Mouse (Mus musculus) induced T-regulatory cell, adult 2 months (primary cell): ENCODE data around the gene Prss12.
A peak's percentile ranks its signal among the peaks of the same experiment; 100 is the strongest.

ENCODE experiments used
- DNase-seq: peaks from one replicate; pipeline ENCODE4 v3.0.0-alpha.2; 2012; ENCODE audit warnings: low read depth

Gene Prss12

GRCm38 (mm10) chr3:123446708-123447537, at the start of gene Prss12:
Gene Prss12 (plus strand): TSS chr3:123446913.
- DNase-seq: peak; percentile 39

GRCm38 (mm10) chr3:123397562-123398481, 48.9 kb upstream of the Prss12 start:
- DNase-seq: no peak

GRCm38 (mm10) chr3:123404945-123405344, 41.8 kb upstream of the Prss12 start:
- no peak for DNase-seq

GRCm38 (mm10) chr3:123411821-123412578, 34.7 kb upstream of the Prss12 start:
- no peak for DNase-seq

- no peak for DNase-seq
These were observed 33.5 kb upstream of the Prss12 start for GRCm38 (mm10) chr3:123413173-123413572.

- no peak for DNase-seq
These were observed 21.1 kb upstream of the Prss12 start for GRCm38 (mm10) chr3:123425647-123426046.

GRCm38 (mm10) chr3:123428005-123428404, 18.7 kb upstream of the Prss12 start:
- no peak for DNase-seq

- DNase-seq: no peak
These were observed 16.9 kb upstream of the Prss12 start for GRCm38 (mm10) chr3:123429597-123430458.

- DNase-seq: no peak
These were observed 14.6 kb upstream of the Prss12 start for GRCm38 (mm10) chr3:123431951-123432674.

- DNase-seq: no peak
These were observed 13.4 kb upstream of the Prss12 start for GRCm38 (mm10) chr3:123433362-123433761.

GRCm38 (mm10) chr3:123437608-123438007, 9.1 kb upstream of the Prss12 start:
- no peak for DNase-seq

- DNase-seq: no peak
These were observed 6.2 kb upstream of the Prss12 start for GRCm38 (mm10) chr3:123440490-123440889.

- peak; percentile 71 for DNase-seq
These were observed 2.2 kb upstream of the Prss12 start for GRCm38 (mm10) chr3:123444466-123444865.

GRCm38 (mm10) chr3:123447538-123448059, 886 bp downstream of the Prss12 start:
- DNase-seq: no peak

GRCm38 (mm10) chr3:123448096-123448495, 1.4 kb downstream of the Prss12 start:
- peak; percentile 39 for DNase-seq

GRCm38 (mm10) chr3:123450107-123450506, 3.4 kb downstream of the Prss12 start:
- no peak for DNase-seq

- DNase-seq: no peak
These were observed 6.2 kb downstream of the Prss12 start for GRCm38 (mm10) chr3:123452904-123453303.

GRCm38 (mm10) chr3:123459492-123459891, 12.8 kb downstream of the Prss12 start:
- DNase-seq: peak; percentile 30

GRCm38 (mm10) chr3:123460436-123460835, 13.7 kb downstream of the Prss12 start:
- DNase-seq: no peak

- DNase-seq: peak; percentile 19
These were observed 15.6 kb downstream of the Prss12 start for GRCm38 (mm10) chr3:123462264-123462663.
